Mouse (Mus musculus): Measurements from ENCODE around the gene G430095P16Rik. TPM values are rescaled to one million over a fixed set of nuclear protein-coding genes. Genes with fewer than 3 reads are reported as not detected.

The G430095P16Rik gene
- 9.6 and 10.0 TPM in 2 replicates for polyA plus RNA-seq (2015; fragmentation: Nextera tagmentation; extraction: Ambion mirVana)

DNA sequence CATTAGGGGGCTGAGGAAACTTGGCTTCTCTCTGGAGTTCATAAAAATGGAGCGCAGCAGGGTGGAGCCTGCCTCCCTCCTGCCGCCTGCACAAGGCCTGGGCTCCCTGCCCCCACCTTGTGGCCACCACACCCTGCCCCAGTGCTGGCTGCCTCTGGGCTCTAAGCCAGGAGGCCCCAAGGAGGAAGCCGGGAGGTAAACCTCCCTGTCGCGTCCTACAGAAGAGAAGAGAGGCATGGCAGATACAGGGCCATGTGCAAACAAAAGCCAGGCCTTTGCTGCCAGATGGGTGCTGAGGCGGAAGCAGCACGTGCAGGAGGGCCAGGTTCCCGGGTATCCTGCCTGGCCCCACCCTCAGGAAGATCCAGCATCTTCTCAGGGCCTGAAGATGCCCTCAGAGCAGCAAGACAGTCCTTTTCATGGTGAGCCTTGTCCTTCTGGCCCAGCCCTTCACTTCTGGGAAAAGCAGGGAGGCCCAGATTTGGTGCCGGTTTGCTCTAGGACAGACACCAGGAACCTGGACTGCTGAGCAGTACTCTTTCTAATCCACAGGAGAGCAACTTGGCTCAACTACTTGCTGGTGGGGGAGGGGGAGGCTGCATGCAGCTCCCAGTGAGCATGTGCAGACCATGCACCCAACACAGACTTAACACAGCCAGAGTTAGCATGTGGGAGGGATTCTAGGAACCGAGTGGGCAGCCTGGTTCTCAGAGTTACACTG lies at the start of gene G430095P16Rik:
G430095P16Rik (plus strand) TSS at position 158 of the 721 bp plus-strand sequence.
- H3K9me3 ChIP-seq (replicated peaks): no peaks in the 10 kb centered on the region
- peak within 1 kb of the TSS; percentile 84 for H3K4me2 ChIP-seq
- H3K36me3 ChIP-seq: peaks cover 26% of the 10 kb centered on the region
- DNase-seq (peak; percentile 83), ATAC-seq (ENCODE audit: low read depth) (peak; percentile 92)
- WGBS (ENCODE audit: insufficient replicate concordance): 7% methylated on average over 10 of the region's 10 CpGs
- H3K9ac ChIP-seq: peak within 1 kb of the TSS; percentile 83
- H3K27ac ChIP-seq: peak within 1 kb of the TSS; percentile 99
- H3K4me1 ChIP-seq (replicated peaks): peaks cover 86% of the 10 kb centered on the region
- H3K27me3 ChIP-seq: peaks cover 6% of the 10 kb centered on the region
- H3K4me3 ChIP-seq (replicated peaks): peak within 1 kb of the TSS; percentile 64

GRCm38 (mm10) chr8:84677305-84677704 lies 45.5 kb upstream of the G430095P16Rik start:
- ATAC-seq (ENCODE audit: low read depth): peak; percentile 25; the same call in 1 of the 2 replicates
- H3K9ac ChIP-seq: 0 out of 2 replicates have a peak overlapping the region, but pooled peaks have one; percentile 11
- H3K36me3 ChIP-seq: peaks cover 61% of the 10 kb centered on the region
- no peak for DNase-seq
- WGBS (ENCODE audit: insufficient replicate concordance): 84% methylated on average over 5 of the region's 5 CpGs
- no peaks in the 10 kb centered on the region for H3K27me3 ChIP-seq
- H3K27ac ChIP-seq: no peak overlapping the region
- no peak overlapping the region for H3K4me2 ChIP-seq
- peaks cover 35% of the 10 kb centered on the region for H3K4me1 ChIP-seq (replicated peaks)
- no peaks in the 10 kb centered on the region for H3K9me3 ChIP-seq (replicated peaks)
- no peak overlapping the region for H3K4me3 ChIP-seq (replicated peaks)

- WGBS (ENCODE audit: insufficient replicate concordance): 82% methylated on average over 2 of the region's 2 CpGs
- Histone ChIP-seq H3K27ac (no peak overlapping the region), H3K4me3 (replicated peaks) (no peak overlapping the region), H3K4me1 (replicated peaks) (peaks cover 76% of the 10 kb centered on the region), H3K36me3 (peaks cover 40% of the 10 kb centered on the region), H3K9ac (no peak overlapping the region), H3K27me3 (no peaks in the 10 kb centered on the region), H3K4me2 (no peak overlapping the region), H3K9me3 (replicated peaks) (no peaks in the 10 kb centered on the region)
- DNase-seq (no peak), ATAC-seq (ENCODE audit: low read depth) (no peak)
These were observed 41.3 kb upstream of the G430095P16Rik start for GRCm38 (mm10) chr8:84681476-84681875.

DNA sequence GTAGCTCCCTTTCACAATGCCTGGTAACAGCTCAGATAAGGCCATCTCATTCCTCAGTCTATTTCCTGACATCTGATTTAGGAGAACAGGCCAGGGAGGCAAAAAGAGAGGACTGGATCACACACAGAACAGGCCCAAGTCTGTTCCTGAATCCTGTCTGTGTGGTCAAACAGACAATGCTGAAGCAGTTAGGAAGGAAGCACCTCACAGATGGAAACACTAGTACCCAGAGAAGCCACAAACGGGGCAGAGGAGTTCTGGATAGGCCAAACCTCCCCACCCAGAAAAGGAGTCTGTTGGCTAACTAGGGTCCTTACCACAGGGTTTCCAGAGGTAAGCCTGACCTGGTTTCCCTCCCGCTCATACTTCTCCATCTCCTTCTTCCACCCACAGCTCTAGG lies 40.5 kb upstream of the G430095P16Rik start:
- H3K9ac ChIP-seq: no peak overlapping the region
- H3K27me3 ChIP-seq: no peaks in the 10 kb centered on the region
- H3K27ac ChIP-seq: no peak overlapping the region
- peaks cover 32% of the 10 kb centered on the region for H3K36me3 ChIP-seq
- WGBS (ENCODE audit: insufficient replicate concordance): 60% methylated on average over 2 of the region's 2 CpGs
- H3K4me1 ChIP-seq (replicated peaks): peaks cover 77% of the 10 kb centered on the region
- no peak for ATAC-seq (ENCODE audit: low read depth)
- H3K9me3 ChIP-seq (replicated peaks): no peaks in the 10 kb centered on the region
- no peak overlapping the region for H3K4me3 ChIP-seq (replicated peaks)
- no peak overlapping the region for H3K4me2 ChIP-seq
- no peak for DNase-seq

DNA sequence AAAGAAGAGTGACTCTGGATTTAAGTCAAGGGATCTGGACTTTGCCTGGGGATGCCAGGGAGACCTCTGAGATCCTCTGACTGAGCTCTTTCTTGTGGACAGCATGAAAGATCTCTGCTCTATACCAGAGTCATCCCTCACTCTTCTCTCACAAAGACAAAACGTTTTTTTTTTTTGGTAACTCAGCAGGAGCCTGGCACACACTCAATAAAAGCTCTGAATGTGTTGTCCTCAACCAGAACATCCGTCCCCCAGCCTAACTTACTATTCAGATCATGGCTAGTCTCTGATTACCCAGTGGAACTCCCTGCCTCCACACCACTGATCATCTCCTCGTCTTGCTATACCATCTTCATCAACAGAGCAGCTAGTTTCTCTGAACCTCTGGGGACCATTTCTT lies 38.3 kb upstream of the G430095P16Rik start:
- WGBS (ENCODE audit: insufficient replicate concordance): 57% methylated on average over 3 of the region's 3 CpGs
- Histone ChIP-seq H3K27me3 (no peaks in the 10 kb centered on the region), H3K36me3 (peaks cover 29% of the 10 kb centered on the region)

DNA sequence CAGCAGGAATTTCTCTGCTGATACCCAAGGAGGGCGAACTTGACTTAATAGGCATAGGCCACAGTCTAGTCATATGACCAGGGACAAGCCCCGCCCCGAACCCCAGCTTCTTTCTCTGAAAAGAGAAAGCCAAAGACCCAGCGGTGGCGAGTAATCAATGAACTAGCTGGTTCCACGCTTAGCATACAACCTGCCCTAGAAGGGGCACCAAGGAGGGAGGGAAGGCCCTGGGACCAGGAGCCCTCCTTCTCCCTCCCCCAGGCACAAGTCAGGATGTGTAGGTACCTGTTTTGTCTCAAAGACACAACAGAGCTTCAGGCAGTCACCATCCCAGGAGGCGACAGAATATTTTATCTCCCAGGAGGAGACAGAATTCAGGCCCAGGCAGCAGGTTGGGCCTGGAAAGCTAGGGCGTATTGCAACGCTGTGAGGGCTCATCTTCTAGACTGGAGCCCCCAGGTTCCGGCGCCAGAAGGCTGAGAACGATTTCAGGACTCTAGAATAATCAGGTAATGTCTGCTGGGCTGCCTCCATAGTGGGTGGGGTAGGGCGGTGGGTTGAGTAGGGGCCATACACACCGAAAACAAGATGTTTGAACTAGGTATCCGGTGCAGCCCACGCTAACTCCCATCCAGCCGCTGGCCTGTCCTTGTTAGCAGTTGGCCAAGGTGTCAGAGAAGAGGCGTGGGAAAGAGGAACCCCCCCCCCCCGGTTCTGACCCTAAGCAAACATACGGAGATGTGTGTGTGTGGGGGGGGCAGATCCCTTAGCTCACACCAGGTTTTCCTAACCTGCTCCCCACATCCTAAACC lies 36.4 kb upstream of the G430095P16Rik start, which contains the start of gene Trmt1:
Trmt1 (plus strand) TSS at position 117 of the 812 bp plus-strand sequence.
- Histone ChIP-seq H3K36me3 (peaks cover 32% of the 10 kb centered on the region), H3K4me1 (replicated peaks) (peaks cover 87% of the 10 kb centered on the region), H3K4me3 (replicated peaks) (peak within 1 kb of the TSS; percentile 99), H3K4me2 (peak within 1 kb of the TSS; percentile 94), H3K27me3 (no peaks in the 10 kb centered on the region), H3K9me3 (replicated peaks) (no peaks in the 10 kb centered on the region), H3K27ac (peak within 1 kb of the TSS; percentile 96), H3K9ac (peak within 1 kb of the TSS; percentile 100)
- ATAC-seq (ENCODE audit: low read depth): peak; percentile 3; the same call in 1 of the 2 replicates
- 7% methylated on average over 20 of the region's 20 CpGs for WGBS (ENCODE audit: insufficient replicate concordance)
- DNase-seq: peak; percentile 61

More for the DNA sequence above, 38.3 kb upstream of the G430095P16Rik start:
- Histone ChIP-seq H3K27ac (peak overlapping the region; percentile 96; the same call in 1 of the 2 replicates), H3K4me2 (no peak overlapping the region), H3K4me1 (replicated peaks) (peaks cover 75% of the 10 kb centered on the region), H3K9ac (peak overlapping the region; percentile 100; the same call in 1 of the 2 replicates), H3K9me3 (replicated peaks) (no peaks in the 10 kb centered on the region), H3K4me3 (replicated peaks) (no peak overlapping the region)
- DNase-seq (no peak), ATAC-seq (ENCODE audit: low read depth) (no peak)

GRCm38 (mm10) chr8:84687003-84687704 lies 35.7 kb upstream of the G430095P16Rik start:
- no peaks in the 10 kb centered on the region for H3K9me3 ChIP-seq (replicated peaks)
- peak overlapping the region; percentile 94 for H3K4me2 ChIP-seq
- ATAC-seq (ENCODE audit: low read depth) (peak; percentile 16), DNase-seq (no peak)
- peaks cover 79% of the 10 kb centered on the region for H3K4me1 ChIP-seq (replicated peaks)
- H3K36me3 ChIP-seq: peaks cover 32% of the 10 kb centered on the region
- H3K9ac ChIP-seq: peak overlapping the region; percentile 100
- under 1% methylated on average over 61 of the region's 62 CpGs for WGBS (ENCODE audit: insufficient replicate concordance)
- no peaks in the 10 kb centered on the region for H3K27me3 ChIP-seq
- peak overlapping the region; percentile 96 for H3K27ac ChIP-seq
- H3K4me3 ChIP-seq (replicated peaks): peak overlapping the region; percentile 99

- DNase-seq (peak; percentile 86), ATAC-seq (ENCODE audit: low read depth) (peak; percentile 80)
- peak within 1 kb of the TSS; percentile 100 for H3K9ac ChIP-seq
- H3K4me3 ChIP-seq (replicated peaks): peak within 1 kb of the TSS; percentile 99
- H3K9me3 ChIP-seq (replicated peaks): no peaks in the 10 kb centered on the region
- under 1% methylated on average over 37 of the region's 37 CpGs for WGBS (ENCODE audit: insufficient replicate concordance)
- H3K36me3 ChIP-seq: peaks cover 32% of the 10 kb centered on the region
- no peaks in the 10 kb centered on the region for H3K27me3 ChIP-seq
- peak within 1 kb of the TSS; percentile 96 for H3K27ac ChIP-seq
- peaks cover 74% of the 10 kb centered on the region for H3K4me1 ChIP-seq (replicated peaks)
- peak within 1 kb of the TSS; percentile 94 for H3K4me2 ChIP-seq
These were observed 35.1 kb upstream of the G430095P16Rik start, which contains the start of gene Nacc1 for GRCm38 (mm10) chr8:84687705-84688100. Gene Nacc1 (minus strand): TSS chr8:84687862.

GRCm38 (mm10) chr8:84689091-84689915 lies 33.5 kb upstream of the G430095P16Rik start:
- peak overlapping the region; percentile 99 for H3K4me3 ChIP-seq (replicated peaks)
- no peaks in the 10 kb centered on the region for H3K9me3 ChIP-seq (replicated peaks)
- H3K9ac ChIP-seq: peak overlapping the region; percentile 100
- ATAC-seq (ENCODE audit: low read depth): peak; percentile 70
- peaks cover 59% of the 10 kb centered on the region for H3K4me1 ChIP-seq (replicated peaks)
- H3K4me2 ChIP-seq: peak overlapping the region; percentile 94
- peaks cover 34% of the 10 kb centered on the region for H3K36me3 ChIP-seq
- H3K27me3 ChIP-seq: no peaks in the 10 kb centered on the region
- WGBS (ENCODE audit: insufficient replicate concordance): under 1% methylated on average over 47 of the region's 47 CpGs
- H3K27ac ChIP-seq: peak overlapping the region; percentile 96
- peak; percentile 85 for DNase-seq

DNA sequence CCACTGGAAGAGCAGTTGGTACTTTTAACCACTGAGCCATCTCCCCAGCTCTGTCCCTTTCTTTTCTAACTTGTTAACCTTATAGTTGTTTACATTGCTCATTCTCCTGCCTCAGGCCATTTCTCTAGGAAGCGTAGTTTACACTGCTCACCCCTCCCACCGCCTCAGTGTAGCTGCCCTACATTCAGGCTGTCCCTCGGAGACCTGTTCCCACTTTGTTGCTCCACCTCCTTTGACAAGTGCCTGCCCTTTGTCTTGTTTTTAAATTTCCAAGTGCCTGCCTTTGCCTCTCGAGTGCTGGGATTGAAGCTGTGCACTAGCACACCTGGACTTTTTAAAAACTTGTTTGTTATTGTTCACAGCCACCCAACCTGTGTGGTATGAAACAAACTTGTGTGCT lies 29.5 kb upstream of the G430095P16Rik start:
- H3K27me3 ChIP-seq: no peaks in the 10 kb centered on the region
- H3K4me3 ChIP-seq (replicated peaks): no peak overlapping the region
- no peak for DNase-seq
- peaks cover 73% of the 10 kb centered on the region for H3K36me3 ChIP-seq
- no peak overlapping the region for H3K4me2 ChIP-seq
- peaks cover 32% of the 10 kb centered on the region for H3K4me1 ChIP-seq (replicated peaks)
- ATAC-seq (ENCODE audit: low read depth): no peak
- no peaks in the 10 kb centered on the region for H3K9me3 ChIP-seq (replicated peaks)
- H3K9ac ChIP-seq: no peak overlapping the region
- 77% methylated on average over 4 of the region's 4 CpGs for WGBS (ENCODE audit: insufficient replicate concordance)
- no peak overlapping the region for H3K27ac ChIP-seq
